Mouse (Mus musculus) left cerebral cortex, postnatal 36 days (tissue): ENCODE measurements around the gene Bdh1. TPM values are rescaled to one million over a fixed set of nuclear protein-coding genes. Genes with fewer than 3 reads are reported as not detected.

Experiments used
- DNase-seq, 2 experiments: peaks; one replicate each; pipeline ENCODE4 v3.0.0; 2021 to 2022; ENCODE audit warnings: low spot score in 2 of 2, mixed read lengths in 1 of 2
- intact Hi-C: fragments of 180-260 bp; cut with DNase I; formaldehyde crosslinking; loops from one replicate; pipeline ENCODE4 v1.15.1; 2025
- total RNA-seq, 2 experiments: library from RNA; stranded (reverse); gene quantifications; 2 replicates each; pipeline ENCODE4 v1.2.3; 2021

The Bdh1 gene
- total RNA-seq, 2 experiments from 2014 or later = 87.0 to 130 TPM

GRCm38 (mm10) chr16:31426496-31427126 lies 4.5 kb downstream of the Bdh1 start:
- intact Hi-C loops = no loop called here
- DNase-seq = no peak

DNA sequence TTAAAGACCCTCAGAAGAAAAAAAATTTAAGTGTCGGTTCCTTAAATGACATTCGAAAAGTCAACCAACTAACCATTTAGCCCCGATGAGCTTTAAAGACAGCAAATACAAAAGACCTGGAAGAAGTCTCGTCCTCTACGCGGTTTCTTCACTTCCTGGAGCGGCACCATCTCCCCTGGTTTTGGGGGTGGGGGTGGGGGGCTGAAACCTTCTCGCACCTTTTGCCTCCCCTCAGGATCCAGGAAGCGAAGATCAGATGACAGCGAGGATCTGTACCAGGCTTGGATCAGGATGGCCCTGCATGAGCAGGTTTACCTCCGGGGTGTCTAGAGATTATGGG lies 6.2 kb downstream of the Bdh1 start:
- intact Hi-C loops = no loop called here
- no peak for DNase-seq

DNA sequence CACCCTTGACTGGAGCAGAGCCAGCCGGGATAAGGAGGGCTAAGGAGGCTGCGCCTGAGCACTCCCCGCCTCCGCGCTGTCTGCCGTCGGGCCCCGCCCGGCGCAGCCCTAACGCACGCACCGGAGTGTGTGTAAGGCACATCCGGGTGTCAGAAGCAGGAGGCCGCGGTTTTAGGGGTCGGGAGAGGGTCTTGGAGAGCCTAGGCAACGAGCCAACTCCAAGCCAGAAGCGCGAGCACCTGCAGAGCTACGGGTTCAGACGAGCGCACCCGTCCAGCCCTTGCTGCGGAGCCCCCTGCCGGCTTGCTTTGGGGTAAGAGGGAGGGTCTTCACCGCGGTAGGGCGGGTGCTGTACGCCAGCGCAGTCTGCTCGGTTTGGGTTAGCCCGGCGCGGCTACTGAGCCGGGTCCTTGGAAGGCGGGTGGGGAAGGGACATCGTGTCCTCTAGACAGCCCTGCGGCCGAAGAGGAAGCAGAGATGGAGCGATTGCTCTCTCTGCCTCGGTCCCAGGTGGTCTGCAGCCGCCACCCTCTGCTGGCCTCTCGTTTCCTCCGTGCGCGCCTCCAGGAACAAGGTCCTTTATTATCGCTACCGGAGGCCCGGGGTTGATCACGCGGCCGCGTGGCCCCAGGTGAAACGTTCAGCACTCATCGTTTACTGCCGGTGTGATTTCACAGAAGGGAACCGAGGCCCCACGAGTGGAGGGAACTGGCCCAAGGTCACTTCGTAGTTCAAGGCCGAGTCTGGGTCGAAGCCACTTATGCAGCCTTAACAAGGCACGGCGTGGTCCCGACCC lies 6.8 kb downstream of the Bdh1 start:
- intact Hi-C loops = no loop called here
- DNase-seq = peak; percentile 87 to 90

DNA sequence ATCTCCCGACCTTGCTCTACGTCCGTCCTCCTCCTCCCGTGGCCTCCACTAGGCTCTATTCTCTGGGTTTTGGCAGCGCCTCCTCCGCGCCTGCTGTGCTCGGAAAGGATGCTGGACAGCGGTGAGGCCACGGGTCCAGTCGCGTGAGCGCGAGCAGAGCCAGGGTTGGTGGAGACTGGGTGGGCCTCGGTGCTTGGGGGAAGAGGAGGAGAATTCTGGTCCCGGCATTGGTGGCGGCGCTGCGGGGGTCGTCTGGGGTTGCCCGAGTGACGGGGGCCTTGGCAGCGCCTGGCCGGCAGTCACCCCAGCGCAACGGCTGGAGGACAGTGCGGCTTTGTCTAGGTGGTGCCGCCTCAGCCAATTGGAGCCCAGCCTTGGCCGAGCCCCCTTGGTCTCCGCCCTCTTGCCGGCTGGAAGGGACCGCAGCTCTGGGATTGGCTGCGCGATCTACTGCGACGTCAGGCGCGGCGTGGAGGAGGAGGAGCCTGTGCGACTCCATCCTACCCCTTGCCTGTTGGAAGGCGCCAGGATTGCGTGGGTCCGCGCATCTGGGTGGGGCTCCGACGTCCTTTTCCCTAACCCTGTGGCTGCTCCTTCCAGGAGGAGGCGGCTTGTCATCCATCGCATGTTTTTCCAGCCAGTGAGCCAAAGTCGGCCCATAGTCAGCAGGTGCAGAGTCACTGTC lies 7.5 kb downstream of the Bdh1 start:
- intact Hi-C loops = no loop called here
- DNase-seq = peak; percentile 97 to 98

GRCm38 (mm10) chr16:31433466-31434110 lies 11.5 kb downstream of the Bdh1 start:
- no peak for DNase-seq
- intact Hi-C loops = no loop called here

DNA sequence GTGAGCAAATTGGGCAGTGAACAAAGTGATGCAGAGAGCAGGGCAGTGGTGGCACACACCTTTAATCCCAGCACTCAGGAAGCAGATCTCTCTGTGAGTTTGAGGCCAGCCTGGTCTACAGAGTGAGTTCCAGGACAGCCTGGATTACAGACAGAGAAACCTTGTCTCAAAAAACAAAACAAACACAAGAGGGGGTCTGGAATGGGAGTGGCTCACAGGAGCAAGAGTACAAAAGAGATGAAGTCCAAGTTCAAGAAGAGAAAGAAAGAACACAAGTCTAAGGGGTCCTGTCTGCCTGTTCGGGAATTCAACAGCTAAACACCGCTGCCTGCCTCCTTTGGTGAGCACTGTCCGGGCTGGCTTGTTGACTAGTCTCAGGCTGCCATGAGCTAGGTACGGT lies 13.1 kb downstream of the Bdh1 start:
- DNase-seq = no peak
- intact Hi-C loops = no loop called here

GRCm38 (mm10) chr16:31436085-31436484 lies 14.0 kb downstream of the Bdh1 start:
- intact Hi-C loops = no loop called here
- DNase-seq = no peak

DNA sequence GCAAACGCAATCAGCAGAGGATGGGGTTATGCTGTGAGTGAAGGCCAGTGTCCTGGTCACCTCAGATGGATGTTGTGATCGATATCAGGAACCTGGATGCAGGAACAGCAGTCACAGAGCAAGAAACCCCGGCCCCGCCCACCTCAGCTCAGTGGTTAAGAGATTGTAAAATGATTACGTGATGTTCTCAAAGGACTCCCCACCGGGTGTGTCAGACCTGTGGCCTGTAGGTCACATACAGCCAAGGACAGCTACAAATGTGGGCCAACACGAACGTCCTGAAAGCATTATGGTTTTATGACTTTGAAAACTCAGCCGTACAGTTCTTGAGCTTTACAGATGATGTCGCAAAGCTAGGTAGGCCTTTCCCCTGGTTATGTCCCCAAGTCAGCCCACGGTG lies 15.3 kb downstream of the Bdh1 start:
- intact Hi-C loops = no loop called here
- DNase-seq = no peak

GRCm38 (mm10) chr16:31439529-31439928 lies 17.4 kb downstream of the Bdh1 start:
- intact Hi-C loops = no loop called here
- no peak for DNase-seq

DNA sequence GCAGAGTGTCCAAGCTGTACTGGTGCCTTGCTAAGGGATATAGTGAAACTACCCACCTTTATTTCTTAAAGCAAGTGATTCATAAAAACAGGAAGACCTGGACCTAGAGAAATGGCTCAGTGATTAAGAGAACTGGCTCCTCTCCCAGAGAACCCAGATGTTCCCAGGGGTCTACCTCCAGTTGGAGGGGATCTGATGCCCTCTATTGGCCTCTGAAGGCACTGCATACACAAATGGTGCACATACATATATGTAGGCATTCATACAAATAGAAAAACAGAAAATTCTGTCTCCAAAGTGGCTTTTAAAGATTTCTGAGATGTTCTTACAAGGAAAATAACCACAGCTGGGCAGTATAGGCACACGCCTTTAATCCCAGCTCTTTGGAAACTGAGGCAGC lies 18.0 kb downstream of the Bdh1 start:
- no peak for DNase-seq
- intact Hi-C loops = no loop called here

DNA sequence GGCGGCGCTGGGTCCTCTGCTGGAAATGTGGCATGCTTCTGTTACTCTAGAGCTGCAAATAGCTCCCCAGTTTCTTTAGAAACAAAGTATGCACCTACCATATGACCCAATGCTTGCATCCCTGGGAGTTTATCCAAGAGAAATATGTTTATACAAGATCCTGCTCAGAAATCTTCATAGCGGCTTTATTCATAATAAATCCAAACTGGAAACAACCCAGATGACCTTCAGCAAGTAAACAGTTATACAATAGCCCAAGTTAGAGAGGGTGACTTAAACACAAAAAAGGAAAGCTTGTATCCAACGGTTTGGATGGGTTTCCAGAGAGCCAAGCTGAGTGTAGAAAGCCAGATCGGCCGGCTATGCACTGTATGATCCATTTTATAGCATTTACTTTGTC lies 22.4 kb downstream of the Bdh1 start:
- intact Hi-C loops = no loop called here
- no peak for DNase-seq

DNA sequence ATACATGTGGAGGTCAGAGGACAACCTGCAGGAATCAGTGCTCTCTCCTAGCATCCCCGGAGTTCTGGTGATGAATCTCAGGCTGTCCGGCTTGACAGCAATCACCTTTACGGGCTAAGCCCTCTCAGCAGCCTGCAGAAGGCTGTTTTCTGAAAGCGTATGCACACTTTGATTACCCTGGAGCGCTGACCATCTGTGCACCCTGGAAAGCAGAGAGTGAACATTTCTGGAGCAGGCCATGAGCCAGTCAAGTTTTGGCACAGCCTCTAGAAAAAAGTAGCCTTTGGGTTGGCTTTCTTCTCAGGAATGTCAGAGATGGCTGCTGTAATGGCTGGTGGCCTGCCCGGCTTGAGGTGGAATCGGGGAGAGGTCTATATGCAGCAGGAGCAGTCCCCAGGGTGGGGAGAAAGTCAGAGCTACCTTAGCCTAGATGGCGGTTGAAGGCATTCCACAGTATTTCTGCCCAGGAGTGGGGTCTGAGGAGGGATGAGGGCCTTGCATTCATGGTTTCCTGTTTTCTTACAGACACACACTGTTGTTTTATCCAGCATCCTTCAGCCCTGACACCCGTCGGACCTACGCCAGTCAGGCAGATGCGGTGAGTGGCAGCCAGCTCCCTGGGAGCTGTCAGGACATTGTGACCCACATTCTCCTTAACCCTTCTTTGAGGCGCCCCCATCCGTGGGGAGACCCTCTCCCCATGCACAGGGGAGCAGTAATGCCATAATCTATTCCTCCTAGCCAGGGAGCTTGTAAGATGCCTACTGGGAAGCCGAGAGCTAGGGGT lies 24.2 kb downstream of the Bdh1 start:
- no peak for DNase-seq
- intact Hi-C loops = no loop called here

DNA sequence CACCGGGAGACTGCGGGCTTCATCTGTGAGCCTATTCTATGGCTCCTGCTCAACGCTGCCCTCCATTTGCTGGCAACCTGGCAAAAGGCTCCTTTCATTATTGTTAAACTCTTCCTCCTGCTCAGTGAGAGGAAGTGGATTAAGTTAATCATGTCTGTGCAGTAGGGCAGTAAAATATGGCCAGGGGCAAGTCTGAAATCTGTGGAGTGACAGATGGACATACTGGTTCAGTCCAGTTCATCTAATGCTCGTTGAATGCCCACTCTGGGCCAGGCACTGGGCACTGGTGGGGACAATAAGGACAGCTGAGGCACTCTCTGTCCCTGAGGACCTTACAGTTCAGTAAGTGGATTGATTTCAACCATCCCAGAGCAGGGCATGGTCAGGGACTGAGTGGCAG lies 27.9 kb downstream of the Bdh1 start:
- no peak for DNase-seq
- intact Hi-C loops = loop anchor here (10.0 kb wide), 1 partner anchor 465 kb away; no protein-coding TSS in a partner anchor

DNA sequence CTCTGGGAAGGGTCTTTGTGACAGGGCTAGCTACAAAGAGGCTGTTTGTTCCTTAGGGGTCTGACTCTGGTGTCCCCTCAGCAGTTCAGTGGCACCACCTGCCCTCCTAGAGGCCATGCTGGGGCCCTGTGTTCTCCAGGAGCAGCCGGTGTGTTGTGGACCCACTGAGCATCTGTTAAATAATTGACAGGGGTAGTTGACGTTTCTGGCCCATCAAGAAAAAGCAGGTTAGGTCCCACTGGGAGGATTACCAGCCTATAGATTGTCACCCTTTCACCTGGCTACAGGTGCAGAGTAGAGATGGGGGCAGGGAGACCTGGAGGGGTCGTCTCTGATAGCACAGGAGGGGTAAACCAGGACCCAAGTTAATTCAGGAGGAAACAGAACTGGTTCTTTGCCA lies 29.2 kb downstream of the Bdh1 start:
- intact Hi-C loops = loop anchor here (10.0 kb wide), 1 partner anchor 464 kb away; no protein-coding TSS in a partner anchor
- DNase-seq = no peak

GRCm38 (mm10) chr16:31452467-31452866 lies 30.4 kb downstream of the Bdh1 start:
- intact Hi-C loops = loop anchor here (10.0 kb wide), 1 partner anchor 462 kb away; no protein-coding TSS in a partner anchor
- no peak for DNase-seq

- intact Hi-C loops = loop anchor here (10.0 kb wide), 1 partner anchor 461 kb away; no protein-coding TSS in a partner anchor
These were observed 31.9 kb downstream of the Bdh1 start for GRCm38 (mm10) chr16:31454013-31454412.

GRCm38 (mm10) chr16:31455276-31456045 lies 33.4 kb downstream of the Bdh1 start:
- intact Hi-C loops = loop anchor here (5.0 to 10.0 kb wide), 2 partner anchors 272 to 459 kb away; no protein-coding TSS in a partner anchor

More at GRCm38 (mm10) chr16:31454013-31454412, 31.9 kb downstream of the Bdh1 start:
- no peak for DNase-seq

DNA sequence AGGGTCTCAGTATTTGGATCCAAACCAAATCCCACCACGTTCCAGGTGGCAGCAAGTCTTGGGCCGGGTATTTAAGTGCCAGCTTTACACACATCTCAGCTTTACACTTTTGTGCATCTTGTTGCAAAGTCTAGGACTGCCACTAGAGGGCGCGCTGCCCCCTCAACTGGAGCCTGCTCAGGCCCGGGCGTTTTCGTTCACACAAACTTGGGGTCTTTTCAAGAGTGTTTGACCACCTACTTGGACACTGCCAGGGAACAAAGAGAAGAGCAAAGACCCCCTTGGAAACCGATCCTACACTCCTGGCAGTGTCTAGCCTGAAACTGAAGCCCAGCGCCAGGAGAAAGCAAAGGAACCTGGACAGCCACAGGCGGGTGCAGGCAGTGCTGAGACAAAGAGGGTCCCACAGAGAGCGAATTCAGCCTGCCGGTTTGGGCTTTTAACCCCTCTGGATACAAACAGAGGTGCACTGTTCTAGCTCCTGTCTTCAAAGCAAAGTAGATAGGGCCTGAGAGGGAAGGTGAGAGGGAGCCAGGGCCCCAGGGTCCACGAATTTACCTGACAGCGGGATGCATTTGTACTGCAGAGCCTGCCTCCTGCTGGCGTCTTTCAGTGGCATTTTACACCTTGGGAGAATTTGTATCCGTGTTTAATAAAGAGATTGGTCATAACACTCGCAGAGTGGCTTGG lies 36.3 kb downstream of the Bdh1 start:
- intact Hi-C loops = loop anchor here (2.0 to 10.0 kb wide), 3 partner anchors 246 to 456 kb away; no protein-coding TSS in a partner anchor
- peak; percentile 73 to 76 for DNase-seq

More at GRCm38 (mm10) chr16:31455276-31456045, 33.4 kb downstream of the Bdh1 start:
- DNase-seq = no peak
